Mouse (Mus musculus) frontal cortex, postnatal 25 days (tissue): ENCODE results near the gene Smg8.

Experiments
- DNase-seq, 2 experiments: peaks; one replicate each; pipeline ENCODE4 v3.0.0; 2022; ENCODE audit warnings: low spot score in 2 of 2

The Smg8 gene

GRCm38 (mm10) chr11:87043052-87043451 is 43.5 kb downstream of the Smg8 start:
- DNase-seq, result no peak

- DNase-seq, result no peak
Measured at GRCm38 (mm10) chr11:87039307-87039963, 47.1 kb downstream of the Smg8 start.

- no peak for DNase-seq
Measured at GRCm38 (mm10) chr11:87036180-87036579, 50.4 kb downstream of the Smg8 start.

GRCm38 (mm10) chr11:87028212-87028611 is 58.4 kb downstream of the Smg8 start:
- no peak for DNase-seq
